Mouse (Mus musculus) left cerebral cortex, postnatal 4 days (tissue): ENCODE measurements around the gene Srxn1. TPM values are rescaled to one million over a fixed set of nuclear protein-coding genes. Genes with fewer than 3 reads are reported as not detected.

Experiments
- DNase-seq: peaks from one replicate; pipeline ENCODE4 v3.0.0-alpha.2; 2022
- intact Hi-C: fragments of 180-260 bp; cut with DNase I; formaldehyde crosslinking; loops from one replicate; pipeline ENCODE4 v1.15.1; 2025
- total RNA-seq, 2 experiments: library from RNA; stranded (reverse); gene quantifications; 2 replicates each; pipeline ENCODE4 v1.2.3; 2021

The Srxn1 gene
- total RNA-seq, 2 experiments from 2014 or later = 17.7 to 18.8 TPM

DNA sequence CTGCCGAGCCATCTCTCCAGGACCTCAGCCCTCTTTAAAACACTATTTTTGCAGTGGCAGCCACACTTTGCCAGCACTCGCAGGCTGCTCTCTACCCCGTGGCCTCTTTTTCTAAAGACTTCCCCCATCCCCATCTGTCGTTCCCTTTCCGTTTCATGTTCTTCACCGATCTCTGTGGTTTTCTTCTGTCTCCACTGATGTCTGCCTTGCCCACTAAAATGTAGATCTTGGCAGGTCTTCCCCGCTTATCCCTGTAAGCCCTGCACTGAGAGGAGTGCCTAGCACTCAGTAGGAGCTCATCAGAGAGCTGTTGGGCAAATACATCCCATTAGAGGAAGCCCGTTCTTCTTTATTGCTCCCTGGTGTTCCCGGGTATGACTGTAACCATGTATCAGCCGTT, 7.7 kb downstream of the Srxn1 start:
- DNase-seq = no peak
- intact Hi-C loops = loop anchor here (2.0 kb wide), 1 partner anchor 84 kb away; no protein-coding TSS in a partner anchor

DNA sequence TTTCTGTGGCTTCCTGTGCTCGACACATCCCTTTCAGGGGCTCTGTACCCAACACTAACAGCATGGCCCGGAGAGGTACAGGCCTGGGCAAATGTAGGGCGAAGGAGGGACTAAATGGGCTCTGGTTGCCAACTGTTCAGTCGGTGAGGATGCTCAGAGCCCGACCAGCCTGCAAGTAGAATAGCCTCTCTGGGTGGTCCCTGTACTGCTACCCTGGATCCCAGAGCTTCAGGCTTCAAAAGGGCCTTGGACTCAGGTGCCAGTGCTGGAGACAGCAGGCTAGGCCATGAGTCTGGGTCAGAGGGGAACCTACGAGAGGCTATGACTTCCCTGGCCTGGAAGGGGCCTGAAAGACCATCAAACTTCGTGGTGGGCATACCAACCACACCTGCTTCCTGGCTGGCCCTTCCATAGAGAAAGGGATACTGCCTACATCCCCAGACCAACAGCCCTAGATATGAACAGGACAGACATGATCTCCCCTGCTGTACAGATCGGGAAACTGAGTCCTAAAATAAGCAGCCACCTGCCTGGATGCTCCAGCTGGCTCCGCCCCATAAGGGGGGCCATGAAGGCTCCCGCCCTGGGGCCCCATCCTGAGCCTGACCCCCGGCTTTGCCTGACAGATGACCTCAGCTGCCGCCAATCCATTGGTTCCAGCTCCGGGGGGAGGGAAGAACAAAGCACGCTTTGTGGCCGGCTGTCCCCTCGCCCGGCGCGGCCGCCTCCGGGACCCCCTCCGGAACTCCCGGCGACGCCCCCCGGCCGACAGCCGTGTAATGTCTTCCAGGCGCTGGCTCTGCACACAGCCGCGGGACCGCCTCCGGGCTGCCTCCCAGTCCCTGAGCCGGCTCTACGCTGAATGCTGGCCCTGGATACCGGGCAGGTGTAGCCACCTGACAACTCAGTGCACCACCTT, 9.0 kb downstream of the Srxn1 start:
- DNase-seq = peak; percentile 52

DNA sequence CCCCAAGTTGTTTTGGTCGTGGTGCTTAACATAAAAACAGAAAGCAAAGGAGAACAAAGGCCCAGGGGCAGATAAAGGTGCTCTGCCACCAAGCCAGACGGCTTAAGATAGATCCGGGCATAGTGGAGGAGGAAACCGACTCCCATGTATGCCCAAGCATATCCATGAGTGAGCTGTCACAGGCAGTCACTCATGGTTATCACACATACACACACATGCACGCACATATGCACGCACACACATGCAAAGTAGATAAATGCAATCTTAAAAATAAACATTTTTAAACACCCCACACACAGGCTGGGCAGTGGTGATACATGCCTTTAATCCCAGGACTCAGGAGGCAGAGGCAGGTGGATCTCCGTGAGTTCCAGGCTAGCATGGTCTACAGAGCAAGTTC, 12.4 kb downstream of the Srxn1 start:
- DNase-seq = no peak
- intact Hi-C loops = no loop called here

More for the DNA sequence above, 9.0 kb downstream of the Srxn1 start:
- intact Hi-C loops = no loop called here

DNA sequence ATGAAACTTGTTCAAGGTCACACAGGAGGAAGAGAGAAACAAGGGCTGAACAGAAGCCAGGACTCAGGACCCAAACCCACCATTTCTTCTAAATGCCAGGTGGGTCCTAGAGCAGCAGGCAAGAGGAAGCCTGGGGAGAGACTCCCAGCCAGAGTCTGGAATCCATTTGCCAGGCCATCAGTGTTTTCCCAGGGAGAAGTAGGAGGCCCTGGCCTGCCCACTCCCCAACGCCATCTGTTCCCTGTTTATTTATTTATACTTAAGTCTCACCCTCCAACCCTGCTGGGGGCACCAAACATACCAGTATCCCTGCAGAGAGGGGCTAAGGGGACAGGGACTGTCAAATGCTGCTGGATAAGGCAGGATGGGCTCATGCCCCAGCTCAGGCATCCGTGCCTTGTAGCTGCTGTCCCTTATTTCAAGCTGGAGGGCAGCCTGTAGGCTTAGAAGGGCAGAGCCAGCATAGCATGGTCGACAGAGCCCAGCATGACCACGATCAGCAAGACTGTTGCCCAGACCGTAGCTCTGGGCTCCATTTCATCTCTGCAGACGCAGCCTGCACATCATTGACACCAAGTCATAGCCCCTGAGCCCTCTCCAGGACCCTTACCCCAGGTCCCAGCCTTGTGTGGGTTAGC, 14.0 kb downstream of the Srxn1 start:
- peak; percentile 59 for DNase-seq
- intact Hi-C loops = no loop called here

DNA sequence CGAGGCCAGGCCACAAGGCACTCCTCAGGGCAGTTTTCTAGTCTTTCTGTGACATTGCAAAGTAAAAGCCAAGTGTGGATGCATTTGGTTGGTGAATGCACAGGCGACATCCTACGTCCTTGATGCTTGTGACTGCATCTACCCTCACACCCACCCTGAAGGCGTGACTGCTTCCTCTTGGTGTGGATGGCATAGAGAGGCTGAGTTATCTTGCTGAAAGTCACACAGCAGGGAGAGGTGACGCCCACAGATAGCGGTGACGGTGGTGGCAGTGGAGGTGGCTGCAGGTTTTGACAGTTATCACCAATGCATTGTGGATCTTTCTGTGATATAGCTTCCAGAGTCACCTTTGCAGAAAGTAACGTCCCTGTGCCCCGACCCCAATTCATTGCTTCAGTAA, 17.6 kb downstream of the Srxn1 start:
- DNase-seq = no peak
- intact Hi-C loops = no loop called here

DNA sequence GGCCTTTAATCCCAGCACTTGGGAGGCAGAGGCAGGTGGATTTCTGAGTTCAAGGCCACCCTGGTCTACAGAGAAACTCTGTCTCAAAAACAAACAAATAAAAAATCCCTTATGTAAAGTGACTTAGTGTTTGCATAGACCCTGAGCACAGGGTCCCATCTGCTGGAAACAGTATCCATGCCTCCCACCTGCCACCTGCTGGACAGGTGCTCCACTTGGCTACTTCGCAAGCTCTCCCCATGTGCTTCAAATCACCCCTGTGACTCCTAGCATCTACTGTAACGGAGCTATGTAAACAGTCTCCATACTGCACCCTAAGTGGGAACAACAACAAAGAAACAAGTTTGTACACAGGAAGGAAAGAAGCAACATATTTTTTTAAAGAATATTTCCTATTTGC, 23.3 kb downstream of the Srxn1 start:
- no peak for DNase-seq
- intact Hi-C loops = loop anchor here (5.0 kb wide), 1 partner anchor 69 kb away; no protein-coding TSS in a partner anchor

DNA sequence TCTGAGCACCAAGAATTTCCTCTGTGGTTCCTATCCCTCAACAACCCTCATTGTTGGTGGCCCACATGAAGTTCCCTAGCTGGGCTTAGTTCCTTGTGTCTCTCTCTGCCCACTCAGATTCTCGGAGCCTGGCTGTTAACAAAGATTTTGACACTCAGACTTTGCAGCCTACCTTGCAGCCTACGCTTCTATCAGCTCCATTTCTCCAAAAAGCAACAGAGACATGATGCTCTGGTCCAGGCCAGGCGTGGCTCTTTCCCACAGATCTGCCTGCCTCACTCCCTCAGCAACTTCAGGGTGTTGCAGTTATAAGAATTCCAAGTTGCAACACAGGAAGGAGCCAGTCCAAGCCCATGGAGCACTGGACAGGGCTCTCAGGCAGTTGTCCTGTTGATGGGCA, 24.5 kb downstream of the Srxn1 start:
- no peak for DNase-seq

DNA sequence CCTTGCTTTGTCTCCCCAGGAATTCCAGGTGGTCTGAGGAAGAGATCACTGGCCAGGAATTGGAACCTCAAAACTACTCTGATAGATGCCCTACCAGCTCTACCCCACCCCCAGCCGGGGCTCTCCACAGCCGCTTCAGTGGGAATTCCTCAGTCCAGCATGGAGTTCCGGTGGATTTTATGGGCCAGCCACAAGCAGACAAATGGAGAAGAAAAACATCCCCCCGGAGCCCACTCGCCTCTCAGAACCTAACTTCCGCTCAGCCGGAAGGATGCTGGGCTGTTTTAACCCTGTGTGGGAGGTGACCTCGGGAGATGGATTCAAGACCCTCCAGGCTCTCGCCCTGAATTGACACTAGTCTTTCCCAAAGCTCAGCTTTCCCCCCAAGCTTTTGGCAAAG, 26.7 kb downstream of the Srxn1 start:
- no peak for DNase-seq
- intact Hi-C loops = no loop called here

More for the DNA sequence above, 24.5 kb downstream of the Srxn1 start:
- intact Hi-C loops = loop anchor here (5.0 kb wide), 1 partner anchor 68 kb away; no protein-coding TSS in a partner anchor

DNA sequence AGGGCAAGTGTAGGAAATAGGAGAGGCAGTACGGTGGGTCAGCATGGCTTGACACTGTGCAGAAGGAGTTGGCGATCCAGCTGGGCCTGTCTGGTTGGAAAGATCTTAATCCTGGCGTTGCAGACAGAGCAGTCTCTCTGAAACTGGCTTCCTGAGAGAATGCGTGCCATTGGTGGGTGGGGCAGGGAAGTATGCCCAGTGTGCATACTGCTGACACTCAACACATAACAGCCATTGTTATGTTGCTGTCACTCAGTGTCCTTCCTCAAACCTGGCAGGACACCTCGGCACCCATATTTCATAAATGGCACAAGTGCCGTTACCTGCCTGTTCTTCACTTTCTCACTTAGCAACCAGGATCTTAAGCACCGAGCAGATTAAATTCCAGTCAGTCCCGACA, 27.4 kb downstream of the Srxn1 start:
- DNase-seq = no peak
- intact Hi-C loops = no loop called here

DNA sequence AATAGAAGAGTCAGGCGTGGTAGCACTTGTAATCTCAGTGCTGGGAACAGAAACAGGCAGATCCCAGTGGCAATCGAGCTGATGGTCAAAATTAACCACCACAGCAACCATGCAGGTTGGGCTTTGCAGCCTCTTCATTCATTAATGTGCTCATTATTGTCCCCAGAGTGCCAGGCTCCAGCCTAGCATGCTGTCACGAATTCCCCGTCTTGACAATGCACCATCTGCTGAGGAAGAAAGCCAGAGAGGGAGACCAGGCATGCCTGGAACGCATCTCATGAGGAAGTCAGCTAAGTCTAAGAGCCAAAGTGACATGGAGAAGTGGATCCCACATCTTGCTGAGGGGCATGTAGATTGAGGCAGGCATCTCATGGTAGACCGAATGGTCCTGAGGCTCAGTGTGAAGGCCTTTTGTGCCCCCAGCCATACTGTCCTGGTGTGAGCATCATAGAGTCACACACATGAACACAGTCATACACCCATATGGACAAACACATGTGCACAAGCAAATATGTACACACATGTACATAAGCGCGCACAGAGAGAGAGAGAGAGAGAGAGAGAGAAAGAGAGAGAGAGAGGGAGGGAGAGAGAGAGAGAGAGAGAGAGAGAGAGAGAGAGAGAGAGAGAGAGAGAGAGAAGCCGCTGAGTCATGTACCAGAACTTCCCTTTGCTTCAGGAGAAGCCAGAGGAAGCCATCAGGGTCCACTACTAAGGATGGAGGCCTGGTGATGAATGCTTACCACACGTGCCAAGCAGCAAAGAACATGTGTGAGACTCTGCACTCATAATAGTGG, 34.1 kb downstream of the Srxn1 start:
- peak; percentile 48 for DNase-seq

DNA sequence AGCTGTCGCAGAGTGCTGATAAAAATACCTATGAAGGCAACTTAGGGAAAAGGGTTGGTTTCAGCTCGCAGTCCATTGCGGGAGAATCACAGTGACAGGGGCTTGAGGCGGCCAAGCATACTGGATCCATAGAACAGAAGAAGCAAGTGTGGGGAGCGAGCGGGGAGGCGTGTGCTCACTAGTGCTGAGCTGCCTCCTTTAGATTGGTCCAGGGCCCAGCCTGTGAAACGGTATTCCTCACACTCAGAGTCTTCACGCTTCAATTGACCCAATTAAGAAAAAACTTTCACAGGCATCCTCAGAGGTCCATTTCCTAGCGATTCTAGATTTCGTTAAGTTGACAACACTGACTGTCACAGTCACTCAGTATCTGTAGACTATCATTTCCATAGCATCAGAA, 35.6 kb downstream of the Srxn1 start:
- no peak for DNase-seq
- intact Hi-C loops = no loop called here

More for the DNA sequence above, 34.1 kb downstream of the Srxn1 start:
- intact Hi-C loops = no loop called here

DNA sequence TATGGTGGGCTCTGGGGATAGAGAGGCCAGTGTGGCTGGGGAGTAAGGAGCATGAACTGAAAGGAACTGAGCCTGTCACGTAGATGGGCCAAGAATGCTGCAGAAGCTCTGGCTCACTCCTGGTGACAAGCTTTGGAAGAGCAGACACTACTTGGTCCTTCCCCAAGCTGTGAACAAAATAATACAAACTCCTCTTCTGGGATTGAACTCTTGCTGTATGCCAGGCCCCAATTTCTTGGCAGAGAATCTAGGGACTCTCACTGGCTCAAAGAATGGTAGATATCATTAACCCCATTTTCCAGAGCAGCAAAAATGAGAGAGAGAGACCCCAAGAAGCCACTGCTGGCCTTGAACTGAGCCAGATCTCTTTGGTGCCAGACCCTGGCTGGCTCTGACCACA, 36.2 kb downstream of the Srxn1 start:
- no peak for DNase-seq
- intact Hi-C loops = no loop called here

DNA sequence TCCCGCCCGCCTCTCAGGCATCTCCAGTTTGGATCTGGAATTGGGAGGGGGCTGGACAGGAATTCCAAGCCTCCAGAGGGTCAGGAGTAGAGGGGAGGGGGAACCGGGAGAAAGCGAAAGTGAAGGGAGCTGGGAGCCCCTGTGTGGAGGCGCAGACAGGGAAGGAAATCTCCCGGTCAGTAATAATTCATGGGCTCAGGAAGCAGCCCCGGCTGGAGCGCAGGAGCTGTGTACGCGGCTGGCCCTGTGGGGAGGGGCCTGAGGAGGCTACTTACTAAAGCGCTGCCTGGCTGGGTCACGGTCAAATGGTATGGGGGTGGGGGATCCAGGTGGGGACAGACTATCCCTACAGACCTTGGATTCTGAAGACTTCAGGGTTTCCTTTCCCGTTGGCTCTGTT, 36.7 kb downstream of the Srxn1 start:
- DNase-seq = peak; percentile 14
- intact Hi-C loops = no loop called here

DNA sequence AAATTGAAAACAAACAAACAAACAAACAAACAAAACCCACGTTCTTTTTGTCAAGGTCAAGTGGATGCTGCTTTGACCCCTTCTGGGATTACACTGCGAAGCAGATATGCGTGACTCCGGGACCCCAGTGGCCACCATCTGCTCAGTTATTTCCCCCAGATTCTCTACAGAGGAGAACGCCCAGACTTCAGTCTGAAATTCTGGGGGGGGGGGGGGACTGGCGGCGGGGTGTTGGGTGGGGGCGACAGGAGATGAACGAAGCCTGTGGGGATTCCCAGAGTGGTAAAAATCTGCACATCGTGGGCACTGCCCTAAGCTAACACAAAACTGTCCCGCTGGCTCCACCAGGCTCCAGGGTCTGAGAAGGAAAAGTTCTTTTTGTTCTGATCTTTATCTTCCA, 37.3 kb downstream of the Srxn1 start:
- intact Hi-C loops = no loop called here
- no peak for DNase-seq

DNA sequence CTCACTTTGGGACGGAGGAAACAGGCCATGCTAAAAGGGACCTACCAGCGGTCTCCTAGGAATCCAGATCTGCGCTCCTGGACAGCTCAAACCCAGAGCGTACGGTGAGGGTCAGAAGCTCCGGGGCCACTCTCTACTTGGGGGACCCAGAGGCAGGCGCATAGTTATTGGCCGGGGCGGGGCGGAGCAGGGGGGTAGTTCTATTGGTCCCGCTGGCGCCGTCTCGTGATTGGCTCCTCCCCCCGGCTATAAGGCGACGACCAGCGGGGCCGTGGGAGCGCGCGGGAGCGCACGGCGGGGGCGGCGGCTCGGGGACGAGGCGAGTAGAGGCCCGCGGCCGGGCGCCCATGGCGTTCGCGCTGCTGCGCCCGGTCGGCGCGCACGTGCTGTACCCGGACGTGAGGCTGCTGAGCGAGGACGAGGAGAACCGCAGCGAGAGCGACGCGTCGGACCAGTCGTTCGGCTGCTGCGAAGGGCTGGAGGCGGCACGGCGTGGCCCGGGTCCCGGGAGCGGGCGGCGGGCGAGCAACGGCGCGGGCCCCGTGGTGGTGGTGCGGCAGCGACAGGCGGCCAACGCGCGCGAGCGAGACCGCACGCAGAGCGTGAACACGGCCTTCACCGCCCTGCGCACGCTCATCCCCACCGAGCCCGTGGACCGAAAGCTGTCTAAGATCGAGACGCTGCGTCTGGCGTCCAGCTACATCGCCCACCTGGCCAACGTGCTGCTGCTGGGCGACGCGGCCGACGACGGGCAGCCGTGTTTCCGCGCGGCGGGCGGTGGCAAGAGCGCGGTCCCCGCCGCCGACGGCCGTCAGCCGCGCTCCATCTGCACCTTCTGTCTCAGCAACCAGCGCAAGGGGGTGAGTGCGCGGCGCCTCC, 38.2 kb downstream of the Srxn1 start, which contains the start of gene Tcf15:
TSS of gene Tcf15 (plus strand) at position 283 of the 879 bp plus-strand sequence.
- DNase-seq = peak; percentile 58
- intact Hi-C loops = no loop called here

DNA sequence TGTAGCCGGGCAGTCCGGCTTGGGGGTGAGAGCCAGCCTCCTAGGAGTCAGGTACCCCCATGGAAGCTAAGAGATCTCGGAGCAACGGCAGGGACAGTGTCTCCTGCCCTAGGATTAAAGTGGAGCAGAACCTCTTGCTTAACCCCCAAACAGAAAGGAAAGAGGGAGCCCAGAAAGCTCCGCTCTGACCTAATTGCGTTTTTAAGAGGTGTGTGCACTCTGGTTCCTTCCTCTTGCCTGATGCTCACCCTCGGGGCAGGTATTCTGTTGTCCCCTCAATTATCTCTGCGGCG, 38.8 kb downstream of the Srxn1 start:
- DNase-seq = no peak
- intact Hi-C loops = no loop called here

DNA sequence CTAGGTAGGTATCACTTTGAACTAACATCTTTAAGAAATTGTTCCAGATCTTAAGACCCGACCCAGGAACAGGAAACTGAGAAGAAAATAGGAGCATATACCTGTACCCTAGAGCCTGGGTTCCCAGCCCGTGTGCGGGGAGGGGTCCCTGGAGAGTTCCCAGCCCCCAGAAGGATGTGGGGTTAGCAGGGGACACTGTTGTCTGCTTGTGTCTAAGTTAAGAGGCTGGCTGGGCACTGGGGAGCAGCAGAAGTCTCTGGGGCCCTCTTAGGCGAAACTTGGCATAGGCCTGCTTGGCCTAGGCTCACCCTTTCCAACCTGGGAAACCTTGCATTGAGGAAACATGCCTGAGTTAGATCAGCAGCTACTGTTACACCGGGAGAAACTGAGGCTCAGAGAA, 39.2 kb downstream of the Srxn1 start:
- no peak for DNase-seq
- intact Hi-C loops = no loop called here

DNA sequence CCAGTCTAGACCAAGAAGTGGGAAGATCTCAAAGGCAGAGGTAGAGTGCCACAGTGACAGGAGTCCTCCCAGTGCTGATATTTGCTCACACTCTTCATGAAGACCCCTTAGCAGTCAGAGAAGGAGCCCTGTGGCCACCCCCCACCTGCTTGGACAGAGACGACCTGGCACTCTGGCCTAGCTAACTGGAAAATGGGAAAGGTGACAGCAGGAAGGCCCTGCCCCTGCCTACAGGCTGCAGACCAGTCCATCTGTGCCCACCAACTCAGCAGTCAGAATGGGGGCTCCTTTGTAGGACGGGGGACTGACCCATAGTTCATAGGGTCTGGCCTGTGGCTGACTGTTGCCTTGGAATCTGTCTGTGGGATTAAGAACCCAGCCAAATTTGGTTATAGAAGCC, 40.4 kb downstream of the Srxn1 start:
- intact Hi-C loops = no loop called here

DNA sequence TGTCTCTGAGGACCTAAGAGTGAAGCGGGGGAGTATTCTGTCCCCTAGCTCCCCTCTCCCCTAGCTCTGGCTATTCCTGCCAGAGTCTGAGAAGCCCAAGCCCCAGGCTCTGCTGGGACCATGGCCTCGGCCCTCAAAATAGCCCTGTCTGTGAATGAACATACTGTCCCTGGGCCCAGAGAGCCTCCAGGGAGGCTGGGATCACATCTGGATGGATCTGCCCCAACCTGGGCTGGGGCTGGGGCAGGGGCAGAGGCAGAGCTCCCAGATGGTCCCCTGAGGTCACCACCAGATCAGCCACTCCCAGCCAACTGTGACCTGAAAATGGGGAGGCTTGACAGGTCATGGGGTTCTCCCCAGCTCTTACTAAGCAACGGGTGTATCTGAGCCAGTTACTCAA, 41.8 kb downstream of the Srxn1 start:
- intact Hi-C loops = no loop called here
- no peak for DNase-seq

More for the DNA sequence above, 40.4 kb downstream of the Srxn1 start:
- no peak for DNase-seq

DNA sequence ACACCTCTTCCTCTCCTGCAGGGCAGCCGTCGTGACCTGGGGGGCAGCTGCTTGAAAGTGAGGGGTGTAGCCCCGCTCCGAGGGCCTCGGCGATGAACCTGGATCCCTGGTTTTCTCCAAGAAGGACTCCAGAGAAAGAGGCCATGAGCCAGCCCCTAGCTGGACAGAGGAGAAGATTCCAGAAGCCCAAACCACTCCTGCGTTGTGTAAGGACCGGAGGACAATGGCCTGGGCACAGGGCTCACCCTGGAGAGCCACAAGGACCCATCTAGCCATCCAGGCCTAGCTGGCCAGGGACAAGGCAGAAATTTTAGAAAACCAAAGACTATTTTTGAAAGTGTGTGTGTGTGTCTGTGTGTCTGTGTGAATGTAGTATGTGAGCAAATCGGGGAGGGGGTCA, 43.4 kb downstream of the Srxn1 start:
- intact Hi-C loops = no loop called here
- DNase-seq = no peak
